Mouse (Mus musculus): ENCODE data around the gene Carns1.

DNA sequence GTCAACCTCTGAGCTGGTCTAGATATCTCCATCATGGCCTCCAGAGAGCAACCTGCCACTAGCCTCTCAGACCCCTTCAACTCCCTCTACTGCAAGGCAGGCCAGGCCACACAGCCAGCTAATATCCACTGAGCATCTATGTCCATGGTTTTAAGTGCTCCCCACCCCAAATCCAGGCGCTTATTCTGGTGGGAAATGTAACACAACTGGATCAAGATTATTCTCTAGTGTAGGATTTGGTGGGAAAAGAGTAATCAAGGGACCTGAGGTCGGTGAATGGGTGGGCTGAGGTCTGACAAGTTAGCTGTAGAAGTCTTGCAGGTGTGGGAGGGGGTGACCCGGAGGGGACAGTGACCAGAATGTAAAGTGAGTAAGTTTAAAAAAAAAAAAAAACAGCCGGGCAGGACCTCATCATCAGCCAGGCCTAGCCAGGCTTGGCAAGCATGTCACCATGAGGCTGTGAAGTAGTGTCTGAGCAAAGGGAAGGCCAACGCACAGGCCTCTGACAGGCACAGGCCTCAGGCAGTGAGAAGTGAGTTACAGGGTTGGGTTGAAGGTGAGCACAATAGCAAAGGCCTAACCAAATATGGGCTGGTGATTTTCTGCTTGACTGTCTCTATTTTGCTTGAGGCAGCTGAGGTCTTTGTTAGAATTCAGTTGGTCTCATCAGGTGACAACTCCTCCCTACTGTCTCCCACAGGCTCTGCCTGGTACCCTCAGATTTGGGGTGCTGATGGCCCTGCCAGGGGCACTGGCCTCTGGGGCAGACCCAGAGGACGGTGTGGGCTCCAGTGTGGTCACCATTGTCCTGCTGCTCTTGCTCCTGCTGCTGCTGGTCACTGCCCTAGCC, 19.8 kb downstream of the Carns1 start:
- TF ChIP-seq POLR2A (IDR thresholded peaks at IDR 0.05; ENCODE audit: borderline replicate concordance, extremely low read depth, low read depth, low read length) = peak; percentile 27; the same call in 1 of the 2 replicates
- TF ChIP-seq CTCF (IDR thresholded peaks at IDR 0.05; ENCODE audit: insufficient read depth, low read length) = no peak
